Mouse (Mus musculus) cerebellum, adult 11 months (tissue): ENCODE measurements around the gene Sp6.
A peak's percentile ranks its signal among the peaks of the same experiment; 100 is the strongest.

Experiments
- DNase-seq: peaks from one replicate; pipeline ENCODE4 v3.0.0; 2022

Sp6 gene

DNA sequence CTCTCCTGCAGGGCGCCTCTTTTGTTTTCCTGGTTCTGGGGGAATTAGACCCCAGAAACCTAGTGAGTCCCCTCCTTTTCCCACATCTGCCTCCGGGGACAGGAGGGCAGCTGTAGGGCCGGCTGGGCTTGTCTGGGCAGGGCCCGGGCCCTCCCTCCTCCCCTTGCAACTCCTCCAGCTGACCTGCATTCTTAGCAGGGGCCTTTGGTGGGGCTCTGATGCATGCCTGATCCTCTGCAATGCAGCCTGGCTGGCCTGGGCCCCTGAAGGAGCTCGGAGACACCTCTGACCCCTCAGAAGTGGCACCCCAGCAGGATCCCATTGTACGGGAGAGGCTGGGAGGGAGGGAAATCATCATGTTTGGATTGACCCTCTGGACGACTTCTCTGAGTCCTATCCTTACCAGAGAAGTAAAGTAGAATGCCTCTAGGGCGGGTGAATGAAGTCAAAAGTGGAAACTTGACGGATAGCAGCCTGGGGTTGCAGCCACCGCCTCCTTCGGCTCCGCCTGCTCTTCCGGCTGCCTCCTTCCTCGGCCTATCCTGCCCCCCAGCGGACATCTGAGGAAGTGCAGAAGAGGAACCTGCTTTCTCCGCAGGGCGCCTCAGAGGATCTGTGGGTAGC lies 12.6 kb downstream of the Sp6 start:
- peak; percentile 79 for DNase-seq

DNA sequence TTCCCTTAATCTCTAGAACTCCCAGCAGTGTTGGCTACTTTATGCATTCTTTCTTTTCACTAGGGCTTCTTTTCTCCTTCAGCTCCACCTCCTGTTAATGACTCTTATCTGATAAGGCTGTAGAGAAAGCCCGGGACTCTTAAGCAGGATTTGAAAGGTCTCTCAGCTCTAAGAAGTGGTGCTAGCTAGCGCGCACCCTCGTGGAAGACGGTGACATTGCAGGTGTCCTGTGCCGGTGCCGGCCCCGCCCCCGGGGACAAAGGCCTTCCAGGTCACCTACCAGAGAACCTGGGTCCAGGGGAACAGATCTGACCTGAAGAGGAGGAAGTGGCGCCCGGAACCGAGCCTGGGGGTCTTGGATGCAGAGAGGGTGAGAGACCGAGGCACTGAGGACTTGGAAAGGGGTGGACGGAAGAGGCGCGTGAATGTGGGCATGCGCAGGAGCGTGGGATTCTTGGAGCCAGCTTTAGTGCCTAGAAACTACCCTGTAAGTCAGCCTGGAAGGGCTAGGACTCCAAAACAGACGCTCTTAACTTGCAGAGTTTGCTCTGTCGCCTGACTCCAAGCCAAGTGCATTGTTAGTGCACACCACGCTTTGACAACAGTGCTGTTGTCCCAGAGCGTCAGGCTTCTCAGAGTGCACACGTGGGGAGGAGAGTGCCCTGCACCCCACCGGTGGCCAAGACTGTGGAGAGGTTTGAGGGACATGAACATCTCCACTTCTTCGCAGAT lies 16.7 kb downstream of the Sp6 start, which contains the start of gene Scrn2:
Gene Scrn2 (plus strand): TSS at position 253 of the 732 bp plus-strand sequence.
- peak; percentile 78 for DNase-seq

DNA sequence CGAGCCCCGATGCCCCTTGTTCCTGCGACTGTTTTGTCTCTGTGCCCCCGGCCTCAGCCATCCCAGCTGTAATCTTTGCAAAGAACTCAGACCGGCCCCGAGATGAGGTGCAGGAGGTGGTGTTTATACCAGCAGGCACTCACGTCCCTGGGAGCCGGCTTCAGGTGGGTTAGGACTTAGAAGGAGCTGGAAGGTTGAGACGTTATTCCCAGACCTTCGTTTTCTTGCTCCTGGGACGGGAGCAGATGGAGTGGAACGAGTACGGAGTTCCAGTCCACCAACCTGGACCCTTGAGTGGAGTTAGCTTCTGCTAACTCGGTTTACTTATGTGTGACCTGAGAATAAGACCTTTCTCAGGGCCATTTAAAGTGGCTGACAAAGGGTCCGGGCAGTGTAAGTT lies 17.2 kb downstream of the Sp6 start:
- DNase-seq, result no peak

DNA sequence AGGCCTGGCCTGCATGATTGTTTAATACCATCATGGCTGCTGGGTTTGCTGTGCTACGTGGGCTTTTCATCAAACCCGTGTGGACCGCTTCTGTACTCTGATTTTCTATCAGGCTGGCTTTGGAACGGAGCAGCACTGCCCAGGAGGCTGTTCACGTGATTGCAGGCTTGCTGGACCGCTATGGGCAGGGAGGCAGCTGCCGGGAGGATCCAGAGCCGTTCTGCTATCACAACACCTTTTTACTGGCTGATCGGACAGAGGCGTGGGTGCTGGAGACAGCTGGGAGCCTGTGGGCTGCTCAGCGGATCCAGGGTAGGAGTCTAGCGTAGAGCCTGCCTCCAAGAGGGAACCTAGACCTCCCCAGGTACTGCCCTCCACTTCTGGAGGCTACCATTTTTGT lies 18.8 kb downstream of the Sp6 start:
- DNase-seq, result no peak

DNA sequence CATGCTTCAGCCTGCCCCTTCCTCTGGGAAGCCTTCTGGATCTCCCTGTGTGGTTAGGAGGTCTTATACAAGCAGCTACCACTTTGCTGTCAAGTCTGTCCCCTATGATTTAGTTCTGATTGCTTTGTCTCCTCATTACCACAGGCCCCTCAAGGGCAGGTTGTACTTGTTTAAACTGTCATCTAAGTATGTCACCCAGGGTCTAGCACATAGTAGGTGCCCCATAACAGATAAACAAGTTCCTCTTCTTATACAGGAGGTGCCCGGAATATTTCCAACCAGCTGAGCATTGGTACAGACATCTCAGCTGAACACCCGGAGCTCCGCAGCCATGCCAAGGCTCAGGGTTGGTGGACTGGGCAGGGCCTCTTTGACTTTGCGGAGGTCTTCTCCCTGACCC lies 19.3 kb downstream of the Sp6 start:
- no peak for DNase-seq

DNA sequence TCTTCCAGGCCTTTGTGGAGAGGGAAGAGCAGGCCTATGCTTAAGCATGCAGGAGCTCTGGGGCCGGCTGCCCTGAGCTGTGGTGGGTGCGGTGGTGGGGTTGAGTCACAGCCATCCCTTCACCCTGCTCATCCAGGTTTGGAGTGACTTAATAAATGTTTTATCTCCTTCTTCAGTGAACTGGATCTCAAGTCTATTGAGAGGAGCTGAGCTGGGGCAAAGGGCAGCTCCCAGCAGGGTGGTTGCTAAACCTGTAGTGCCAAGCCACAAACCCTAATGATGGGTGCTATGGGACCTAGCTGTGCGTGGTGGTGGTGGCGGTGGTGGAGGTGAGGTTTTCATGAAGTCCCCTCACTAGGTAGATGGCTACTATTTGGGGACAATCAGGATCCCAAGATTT lies 20.6 kb downstream of the Sp6 start:
- DNase-seq, result no peak

DNA sequence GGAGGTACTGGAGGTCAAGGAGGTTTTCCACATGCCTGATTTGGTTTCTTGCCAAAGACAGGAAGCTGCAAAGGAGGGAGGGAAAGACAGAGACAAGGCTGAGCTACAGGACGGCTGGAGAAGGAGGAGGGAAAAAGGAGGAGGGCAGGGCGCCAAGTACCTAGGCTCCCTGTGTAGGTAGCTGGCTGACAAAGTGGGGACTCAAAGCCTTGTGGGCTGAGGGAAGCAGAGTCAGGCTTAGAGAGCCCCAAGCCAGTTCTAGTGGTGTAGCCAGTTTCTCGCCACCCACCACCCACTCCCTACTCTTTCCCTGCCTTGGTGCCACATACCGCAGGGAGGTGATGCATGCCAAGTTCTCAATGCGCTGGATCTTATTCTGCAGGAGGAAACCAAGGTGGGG lies 22.9 kb downstream of the Sp6 start:
- no peak for DNase-seq

DNA sequence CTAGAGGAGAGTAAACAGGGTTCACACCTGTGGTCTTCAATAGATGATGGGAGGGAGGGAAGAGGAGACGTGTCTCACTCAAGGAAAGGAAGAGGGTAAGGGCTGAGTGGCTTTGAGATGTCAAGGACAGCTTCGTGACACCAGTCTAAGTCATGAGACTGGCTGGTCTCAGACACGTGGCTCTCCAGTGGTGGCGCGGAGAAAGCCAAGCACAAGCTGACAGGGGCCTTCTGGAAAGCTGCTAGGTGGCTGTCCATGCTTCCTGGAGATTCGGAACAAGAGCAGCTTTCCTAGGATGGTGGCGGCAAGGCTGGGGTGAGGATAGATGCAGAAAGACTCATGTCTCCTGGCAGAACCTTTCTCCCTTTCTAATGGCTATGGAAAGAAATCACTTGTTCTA lies 25.7 kb downstream of the Sp6 start:
- DNase-seq, result no peak

DNA sequence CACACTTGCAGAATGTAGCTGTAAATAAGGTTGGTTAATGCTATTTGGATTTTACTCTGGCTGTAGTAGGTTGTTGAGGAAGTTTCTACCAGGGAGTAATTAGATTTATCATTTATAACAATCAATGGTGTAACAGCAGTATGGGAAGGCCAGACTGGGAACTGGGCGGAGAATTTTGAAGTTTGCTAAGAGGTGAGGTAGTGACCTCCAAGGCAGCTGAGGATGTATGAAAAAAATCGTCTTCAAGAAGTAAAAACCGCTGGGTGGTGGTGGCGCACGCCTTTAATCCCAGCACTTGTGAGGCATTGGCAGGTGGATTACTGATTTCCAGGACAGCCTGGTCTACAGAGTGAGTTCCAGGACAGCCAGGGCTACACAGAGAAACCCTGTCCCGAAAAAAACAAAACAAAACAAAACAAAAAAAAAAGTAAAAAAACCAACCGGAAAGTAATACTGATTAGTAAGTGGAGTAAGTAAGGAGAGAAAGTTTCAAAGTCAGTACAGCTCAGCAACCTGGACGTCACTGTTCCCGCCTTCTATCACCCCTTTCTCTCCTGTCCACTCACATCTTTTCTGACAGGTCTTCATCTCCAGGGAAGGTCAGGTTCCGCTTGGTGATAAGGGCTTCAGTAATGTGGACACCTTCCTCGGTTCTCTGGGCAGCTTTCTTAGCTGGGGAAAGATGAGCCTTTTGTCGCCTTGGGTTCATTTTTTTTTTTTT lies 27.3 kb downstream of the Sp6 start:
- no peak for DNase-seq

DNA sequence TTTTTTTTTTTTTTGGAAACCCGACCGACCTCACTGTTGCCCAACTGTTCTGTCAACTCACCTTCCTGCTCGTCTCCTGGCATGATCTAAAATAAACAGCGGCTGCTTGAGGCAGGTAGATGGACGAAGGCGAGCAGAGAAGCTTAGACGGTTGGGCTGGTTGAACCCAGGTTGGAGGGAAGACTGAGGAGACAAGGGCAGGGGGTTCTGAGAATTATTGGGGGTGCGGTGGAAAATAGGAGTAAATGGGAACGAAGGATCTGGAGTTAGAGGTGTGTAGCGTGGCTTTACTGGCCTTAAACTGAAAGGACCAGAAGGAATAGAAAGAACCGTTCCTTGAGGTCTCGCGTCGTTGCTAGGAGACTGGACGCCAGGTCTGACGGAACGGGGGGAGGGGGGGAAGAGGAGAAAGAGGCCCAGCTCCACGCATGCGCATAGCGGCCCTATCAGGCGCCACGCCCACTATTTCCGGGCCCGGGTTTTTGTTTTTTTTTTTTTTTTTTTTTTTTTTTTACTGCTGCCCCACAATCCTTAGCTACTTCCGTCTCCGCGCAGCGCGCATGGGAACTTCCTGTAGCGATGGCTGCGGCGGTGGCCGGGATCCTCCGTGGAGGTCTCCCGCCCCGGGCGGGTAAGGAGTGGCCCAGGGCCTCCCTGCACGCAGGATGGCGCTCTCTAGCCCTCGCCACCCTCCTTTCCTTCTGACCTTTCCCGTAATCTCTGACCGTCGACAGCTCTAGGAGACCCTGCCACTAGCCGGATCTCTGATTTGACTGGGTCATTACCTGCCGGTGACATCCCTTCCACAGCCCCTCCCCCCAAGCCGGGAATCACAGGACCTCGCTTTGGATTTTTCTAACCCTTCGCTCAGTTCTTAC lies 28.1 kb downstream of the Sp6 start, which contains the start of the genes Lrrc46 and Mrpl10:
Gene Lrrc46 (minus strand): TSS at position 386 of the 878 bp plus-strand sequence.
Gene Mrpl10 (plus strand): TSS at position 539 of the 878 bp plus-strand sequence.
- peak; percentile 81 for DNase-seq

DNA sequence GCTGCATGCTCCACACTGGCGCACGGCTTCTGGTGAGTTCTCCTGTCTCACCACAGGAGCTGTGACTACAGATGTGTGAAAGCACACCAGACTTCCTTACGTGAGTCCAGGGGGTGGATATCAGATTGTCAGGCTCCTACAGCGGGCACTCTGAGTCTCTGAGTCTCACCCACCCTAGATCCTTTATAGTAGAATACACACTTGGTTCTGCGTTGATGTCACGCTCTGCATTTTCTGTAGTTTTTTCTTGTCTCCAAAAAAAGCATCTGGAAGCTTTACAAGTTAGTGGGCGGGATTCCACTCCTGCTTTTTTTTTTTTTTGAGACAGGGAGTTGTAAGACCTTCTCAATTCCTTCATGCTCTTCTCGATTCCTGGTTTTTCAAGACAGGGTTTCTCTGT lies 31.7 kb downstream of the Sp6 start:
- DNase-seq, result no peak

DNA sequence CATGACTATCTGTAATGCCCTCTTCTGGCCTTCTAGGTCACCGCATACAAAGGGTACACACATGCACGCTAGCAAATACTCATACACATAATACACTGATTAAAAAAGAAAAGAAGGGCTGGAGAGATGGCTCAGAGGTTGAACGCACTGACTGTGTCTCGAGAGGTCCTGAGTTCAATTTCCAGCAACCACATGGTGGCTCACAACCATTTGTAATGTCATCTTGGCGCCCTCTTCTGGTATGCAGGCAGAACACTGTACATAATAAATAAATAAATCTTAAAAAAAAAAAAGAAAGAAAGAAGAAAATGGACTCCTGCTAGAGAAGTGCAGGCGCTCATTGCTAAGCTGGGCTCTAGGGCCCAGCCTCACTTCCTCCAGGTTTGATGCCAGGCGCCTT lies 32.7 kb downstream of the Sp6 start:
- DNase-seq, result no peak

DNA sequence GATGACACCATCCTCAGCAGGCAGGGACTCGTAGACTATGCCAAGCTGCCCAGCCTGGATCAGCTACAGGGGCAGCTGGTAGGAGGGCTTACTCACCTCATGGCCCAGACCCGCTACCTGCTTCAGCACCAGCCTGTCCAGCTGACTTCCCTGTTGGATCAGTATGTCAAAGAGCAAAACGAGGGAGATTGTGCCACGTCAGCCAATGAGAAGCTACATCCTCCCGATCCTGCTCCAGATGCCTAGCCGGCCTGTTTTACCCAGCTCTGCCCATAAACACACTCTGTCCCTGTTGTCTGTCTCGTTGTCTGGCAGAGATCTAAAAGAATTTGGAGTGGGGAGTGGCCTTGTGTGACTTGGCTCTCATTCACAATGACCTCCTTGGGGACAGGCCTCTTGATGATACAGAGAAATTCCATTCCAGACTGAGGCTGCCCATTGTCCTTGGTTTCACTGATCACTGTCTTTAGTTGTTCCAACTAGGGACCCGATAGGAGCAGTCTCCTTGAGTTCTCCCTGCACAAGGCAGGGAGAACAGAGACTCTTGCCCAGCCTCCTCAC lies 35.0 kb downstream of the Sp6 start:
- no peak for DNase-seq

DNA sequence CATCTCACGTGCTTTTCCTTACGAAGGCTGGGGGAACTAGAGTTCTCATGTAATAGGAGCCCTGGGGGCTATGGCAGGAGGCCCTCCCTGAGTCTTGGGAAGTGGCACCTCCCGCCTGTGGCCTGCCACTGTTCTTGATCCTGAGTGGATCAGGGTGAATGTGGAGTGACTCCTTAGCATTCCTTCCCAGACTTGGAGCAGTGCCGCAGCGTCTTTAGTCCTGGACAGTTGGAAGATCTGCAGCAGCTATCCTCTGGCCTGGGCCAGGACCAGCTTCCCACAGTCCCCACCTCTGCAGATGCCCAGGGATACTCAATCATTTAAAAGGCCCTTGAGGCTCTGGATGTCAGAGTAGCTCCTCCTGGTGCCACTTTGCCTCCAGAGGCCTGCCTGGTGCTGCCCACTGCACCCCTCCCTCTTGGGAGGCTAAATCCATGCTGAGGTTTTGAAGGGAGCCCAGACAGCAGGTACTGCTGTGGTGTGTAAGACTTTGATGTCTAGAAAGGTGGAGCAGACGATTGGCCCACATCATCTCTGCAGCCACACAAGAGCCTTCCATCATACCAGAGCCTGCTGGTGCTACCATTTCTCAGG lies 36.4 kb downstream of the Sp6 start:
- no peak for DNase-seq

DNA sequence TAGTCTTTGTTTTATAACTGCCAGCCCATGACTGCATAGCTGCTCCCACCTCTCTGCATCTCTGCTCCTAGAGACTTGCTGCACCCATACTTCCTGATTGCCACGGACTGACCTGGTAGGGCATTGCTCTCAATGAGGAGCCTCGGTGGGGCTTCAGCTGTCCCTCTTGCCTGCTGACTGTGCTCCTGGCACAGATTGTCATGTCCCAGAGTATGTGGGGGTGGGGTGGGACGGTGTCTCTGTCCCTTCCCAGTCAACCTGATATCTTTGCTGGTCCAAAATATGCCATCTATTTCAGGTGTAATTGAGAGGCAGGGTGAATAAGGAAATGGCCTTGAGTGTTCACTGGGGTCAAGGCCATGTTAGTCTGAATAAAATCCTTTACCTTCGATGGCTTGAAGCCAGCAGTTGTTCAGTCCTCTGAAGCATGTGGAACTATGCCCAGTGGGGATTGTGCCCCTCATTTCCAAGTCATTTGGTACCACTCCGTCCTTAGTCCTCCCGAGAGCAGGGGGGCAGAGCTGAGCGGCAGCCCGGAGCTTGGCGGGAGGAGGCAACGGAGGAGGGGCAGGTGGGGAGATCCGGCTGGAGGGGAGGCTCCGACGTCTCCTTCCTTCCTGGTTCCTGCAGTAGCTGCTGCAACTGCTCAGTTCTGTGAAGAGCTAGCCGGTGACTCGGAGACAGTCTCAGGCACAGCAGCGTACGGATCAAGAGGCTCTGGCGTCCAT lies 37.2 kb downstream of the Sp6 start, which contains the start of gene Osbpl7:
Gene Osbpl7 (plus strand): TSS at position 413 of the 728 bp plus-strand sequence.
- DNase-seq, result peak; percentile 68

DNA sequence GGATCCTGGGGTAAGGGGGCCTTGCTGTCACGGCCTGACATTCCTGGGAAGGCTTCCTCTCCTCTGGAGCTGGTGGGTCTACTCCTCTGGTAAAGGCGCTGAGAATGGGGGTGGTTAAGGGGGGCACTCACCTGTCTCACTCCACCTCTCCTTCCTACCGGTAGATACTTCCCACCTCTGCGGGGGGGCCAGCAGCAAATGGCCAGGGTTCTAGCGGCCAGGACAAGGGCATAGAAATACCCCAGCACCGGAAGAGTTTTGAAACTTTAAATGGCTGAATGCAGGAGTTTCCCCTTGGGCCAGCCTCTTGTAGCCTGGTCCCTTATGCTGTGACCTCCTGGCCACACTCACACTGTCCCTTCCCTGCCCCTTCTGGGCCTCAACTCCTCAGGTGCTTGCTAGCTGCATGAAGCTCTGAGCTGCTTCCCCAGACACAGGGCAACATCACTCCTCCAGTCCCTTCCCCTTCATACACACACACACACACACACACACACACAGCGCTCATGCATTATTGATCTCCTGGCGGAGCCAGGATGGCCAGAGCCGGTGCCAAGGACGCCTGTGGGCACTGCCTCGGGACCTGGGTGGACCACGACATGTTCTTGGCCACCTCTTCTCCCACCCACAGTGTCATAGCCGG lies 37.9 kb downstream of the Sp6 start:
- DNase-seq, result no peak

DNA sequence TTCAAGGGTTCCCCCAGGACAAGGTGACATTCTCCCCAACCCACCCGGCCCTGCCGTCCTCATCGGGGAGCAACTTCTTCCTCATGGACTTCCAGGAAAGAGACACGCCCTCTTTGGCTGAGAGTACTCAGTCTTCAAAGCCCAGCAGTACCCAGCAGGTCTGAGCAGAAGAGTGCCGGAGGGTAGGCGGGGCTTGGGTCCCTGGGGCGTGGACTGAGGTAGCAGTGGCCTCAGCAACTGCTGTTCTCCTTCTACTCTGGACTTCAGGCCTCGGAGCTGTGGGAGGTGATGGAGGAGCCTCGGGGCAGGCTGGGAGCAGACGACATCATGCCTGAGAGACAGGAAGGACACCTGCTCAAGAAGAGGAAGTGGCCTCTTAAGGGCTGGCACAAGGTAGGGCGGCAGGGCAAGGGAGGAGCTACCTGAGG lies 39.0 kb downstream of the Sp6 start:
- DNase-seq, result no peak

DNA sequence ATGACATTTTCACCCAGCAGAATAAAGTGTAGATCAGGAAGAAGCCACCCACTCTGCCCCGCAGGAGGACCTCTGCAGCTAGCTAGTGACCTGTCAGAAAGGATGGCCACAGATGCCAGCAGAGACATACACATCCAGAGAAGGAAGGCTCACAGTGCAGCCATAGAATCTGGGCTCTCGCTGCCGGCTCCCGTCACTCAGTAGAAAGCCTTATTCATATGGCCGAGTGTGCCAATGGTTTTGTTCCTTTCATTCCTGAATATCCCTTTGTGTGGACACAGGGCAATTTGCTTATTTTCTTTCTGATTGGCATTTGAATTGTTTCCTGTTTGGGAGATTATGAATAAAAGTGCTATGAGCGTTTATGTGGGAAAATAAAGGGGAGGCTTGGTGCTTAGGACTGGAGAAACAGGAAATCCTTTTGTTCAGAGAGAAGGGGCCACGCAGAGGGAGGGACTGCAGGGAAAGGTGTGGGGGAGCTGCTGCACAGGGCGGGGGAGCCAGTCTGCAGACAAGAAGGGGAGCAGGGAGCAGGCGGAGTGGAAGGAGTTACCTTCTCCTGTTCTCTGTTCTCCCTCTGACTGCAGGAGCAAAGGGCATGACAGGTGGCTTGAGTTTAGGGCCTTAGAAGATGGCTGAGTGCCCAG lies 50.2 kb downstream of the Sp6 start:
- DNase-seq, result no peak

DNA sequence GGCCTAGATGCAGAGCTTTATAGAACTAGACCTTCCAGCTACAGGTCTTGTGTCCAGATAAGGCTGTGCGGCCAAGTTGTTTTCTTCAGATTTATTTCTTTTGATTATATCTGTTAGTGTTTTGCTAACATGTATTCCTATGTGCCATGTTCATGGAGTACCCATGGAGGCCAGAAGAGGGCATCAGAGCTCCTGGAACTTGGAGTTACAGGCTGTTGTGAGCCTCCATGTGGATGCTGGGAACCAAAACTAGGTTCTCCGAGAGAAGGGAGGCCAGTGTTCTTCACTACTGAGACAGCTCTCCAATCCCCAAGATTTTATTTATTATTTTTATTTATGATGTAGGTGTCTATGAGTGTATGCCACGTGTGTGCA lies 50.7 kb downstream of the Sp6 start:
- no peak for DNase-seq
